Mouse (Mus musculus): ENCODE measurements at regions not wholly inside any gene's neighbourhood (a gene's known extent, or its start where the extent isn't known, plus 50 kb on each side); places are given as distances from the start of the nearest gene placed in this dataset.

DNA sequence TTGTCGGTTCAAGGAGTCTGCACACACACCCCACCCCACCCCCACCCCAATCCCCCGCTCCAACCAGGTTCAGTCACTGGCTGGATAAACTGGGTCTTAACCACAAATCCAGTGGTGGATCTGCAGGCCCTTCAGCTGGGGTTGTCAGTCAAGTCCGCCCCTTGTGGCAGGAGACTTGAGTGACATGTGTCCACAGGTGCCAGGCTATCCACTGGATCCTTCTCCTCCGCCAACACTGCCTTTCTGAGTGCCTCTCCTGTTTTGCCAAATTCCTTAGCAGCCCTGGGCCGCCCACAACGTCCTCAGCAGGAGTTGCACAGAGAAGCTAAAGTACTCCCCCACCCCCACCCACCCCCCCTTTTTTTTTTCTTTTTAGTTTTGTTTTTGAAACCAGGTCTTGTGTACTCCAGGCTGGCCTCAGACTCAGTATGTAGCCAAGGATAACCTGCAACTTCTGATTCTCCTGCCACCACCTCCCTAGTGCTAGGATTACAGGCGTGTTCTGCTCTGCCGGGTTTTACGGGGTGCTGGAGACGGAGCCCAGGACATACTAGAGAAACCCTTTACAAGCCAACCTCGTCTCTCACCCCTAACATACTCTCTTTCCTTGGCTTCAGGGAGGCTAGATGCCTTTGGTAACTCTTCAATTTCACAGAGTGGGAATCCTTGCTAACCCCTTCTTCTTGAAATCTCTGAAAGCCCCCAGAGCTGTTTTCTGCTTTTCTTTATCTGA lies 57.2 kb upstream of the Zfp280d start:
- DNase-seq (ENCODE audit: low spot score in 2 of 2): no peak

GRCm38 (mm10) chr9:72218736-72219135 lies 55.9 kb upstream of the Zfp280d start:
- DNase-seq (ENCODE audit: low spot score in 2 of 2): no peak

- DNase-seq (ENCODE audit: low spot score in 2 of 2): no peak
Measured at GRCm38 (mm10) chr9:72219892-72220291, 54.8 kb upstream of the Zfp280d start.

DNA sequence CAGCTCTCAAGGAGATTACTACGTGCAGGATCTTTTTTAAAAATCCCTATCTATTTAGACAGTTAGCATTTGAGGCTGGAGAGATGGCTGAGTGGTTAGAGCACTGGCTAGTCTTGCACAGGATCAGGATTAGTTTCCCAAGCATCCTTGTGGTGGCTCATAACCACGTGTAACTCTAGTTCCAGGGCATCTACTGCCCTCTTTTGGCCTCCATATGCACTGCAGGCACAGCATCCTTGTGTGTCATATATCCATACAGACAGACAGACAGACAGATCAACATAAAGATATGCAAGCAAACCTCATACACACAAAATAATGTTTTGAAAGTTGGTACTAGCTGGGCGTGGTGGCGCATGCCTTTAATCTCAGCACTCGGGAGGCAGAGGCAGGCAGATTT lies 53.3 kb upstream of the Zfp280d start:
- DNase-seq (ENCODE audit: low spot score in 2 of 2): no peak
